Mouse (Mus musculus): ENCODE results near the gene A430033K04Rik.

A430033K04Rik gene

DNA sequence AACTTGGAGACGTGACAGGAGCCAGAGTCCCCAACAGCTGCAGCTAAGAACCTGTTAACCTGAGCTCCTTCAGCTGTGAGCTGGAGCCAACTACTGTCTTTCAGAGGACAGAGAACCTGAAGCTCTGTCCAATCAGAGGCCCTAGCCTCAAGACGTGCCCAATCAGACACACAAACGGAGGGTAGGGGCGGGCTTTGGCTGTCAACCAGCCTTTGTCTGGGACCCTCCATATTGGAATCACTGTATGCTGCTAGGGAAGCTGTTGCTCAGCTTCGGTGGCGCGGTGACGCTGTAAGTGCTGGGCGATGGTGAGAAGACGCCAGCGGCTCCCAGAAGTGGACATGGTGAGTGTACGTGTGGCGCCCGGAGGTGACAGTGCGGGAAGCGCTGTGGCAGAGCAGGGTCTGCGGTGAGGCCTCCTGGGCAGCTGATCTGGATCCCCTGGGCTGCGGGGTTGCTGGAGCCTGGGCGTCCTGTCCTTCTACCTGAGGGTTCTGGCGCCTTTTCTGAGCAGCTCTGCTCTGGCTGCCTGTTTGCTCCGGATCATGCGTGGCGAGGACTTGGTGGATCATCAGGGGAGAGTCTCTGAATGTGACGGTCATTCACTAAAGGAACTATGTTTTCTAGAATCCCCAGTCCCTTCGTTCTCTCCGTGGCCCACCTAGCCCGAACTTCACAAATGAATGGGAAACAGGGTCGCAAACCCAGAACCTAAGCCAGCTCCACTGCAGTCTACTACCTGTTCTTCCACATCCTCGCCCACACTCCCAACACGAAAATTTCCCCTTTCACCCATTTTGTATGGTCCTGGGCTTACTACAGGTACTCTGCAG, at the start of gene A430033K04Rik:
TSS of gene A430033K04Rik (plus strand) at position 215 of the 833 bp plus-strand sequence.
- DNase-seq (ENCODE audit: extremely low read depth, low read depth), result peak; percentile 91

DNA sequence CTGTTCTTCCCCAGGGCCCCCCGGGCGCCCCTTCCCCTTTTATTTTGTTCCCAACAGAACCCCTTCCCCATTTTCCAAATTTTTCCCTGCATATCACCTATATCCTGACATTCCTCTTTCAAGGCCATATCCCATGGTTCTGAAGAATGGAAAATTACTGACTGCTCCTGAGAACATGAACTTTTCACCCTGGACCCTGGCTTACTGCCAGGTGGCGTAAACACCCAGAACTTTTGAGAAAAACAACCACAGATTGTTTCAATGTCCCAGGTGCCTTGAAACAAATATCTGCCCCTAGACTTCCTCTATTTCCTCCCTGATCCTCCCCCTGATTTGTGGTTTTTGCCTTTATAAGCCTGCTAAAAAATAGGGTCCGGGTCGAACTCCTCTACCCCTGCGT, 35.3 kb upstream of the A430033K04Rik start:
- DNase-seq (ENCODE audit: extremely low read depth, low read depth), result no peak

DNA sequence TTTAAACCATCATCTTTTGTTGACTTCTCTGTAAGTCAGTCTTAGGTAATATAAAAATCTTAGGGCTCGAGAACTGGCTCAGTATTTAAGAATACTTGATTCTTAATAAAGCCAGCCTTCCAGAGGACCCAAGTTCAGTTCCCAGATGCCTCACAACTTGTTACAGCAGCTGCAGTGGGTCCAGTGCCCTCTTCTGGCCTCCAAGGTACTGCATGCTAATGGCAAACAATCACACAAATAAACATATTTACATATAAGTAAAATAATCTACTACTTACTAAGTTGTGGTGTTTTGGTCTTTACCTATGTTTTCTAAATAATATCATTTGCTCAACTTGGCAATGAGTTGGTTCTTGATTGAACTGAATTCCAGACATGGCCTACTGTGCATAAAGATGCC, 4.3 kb upstream of the A430033K04Rik start:
- DNase-seq (ENCODE audit: extremely low read depth, low read depth), result no peak

DNA sequence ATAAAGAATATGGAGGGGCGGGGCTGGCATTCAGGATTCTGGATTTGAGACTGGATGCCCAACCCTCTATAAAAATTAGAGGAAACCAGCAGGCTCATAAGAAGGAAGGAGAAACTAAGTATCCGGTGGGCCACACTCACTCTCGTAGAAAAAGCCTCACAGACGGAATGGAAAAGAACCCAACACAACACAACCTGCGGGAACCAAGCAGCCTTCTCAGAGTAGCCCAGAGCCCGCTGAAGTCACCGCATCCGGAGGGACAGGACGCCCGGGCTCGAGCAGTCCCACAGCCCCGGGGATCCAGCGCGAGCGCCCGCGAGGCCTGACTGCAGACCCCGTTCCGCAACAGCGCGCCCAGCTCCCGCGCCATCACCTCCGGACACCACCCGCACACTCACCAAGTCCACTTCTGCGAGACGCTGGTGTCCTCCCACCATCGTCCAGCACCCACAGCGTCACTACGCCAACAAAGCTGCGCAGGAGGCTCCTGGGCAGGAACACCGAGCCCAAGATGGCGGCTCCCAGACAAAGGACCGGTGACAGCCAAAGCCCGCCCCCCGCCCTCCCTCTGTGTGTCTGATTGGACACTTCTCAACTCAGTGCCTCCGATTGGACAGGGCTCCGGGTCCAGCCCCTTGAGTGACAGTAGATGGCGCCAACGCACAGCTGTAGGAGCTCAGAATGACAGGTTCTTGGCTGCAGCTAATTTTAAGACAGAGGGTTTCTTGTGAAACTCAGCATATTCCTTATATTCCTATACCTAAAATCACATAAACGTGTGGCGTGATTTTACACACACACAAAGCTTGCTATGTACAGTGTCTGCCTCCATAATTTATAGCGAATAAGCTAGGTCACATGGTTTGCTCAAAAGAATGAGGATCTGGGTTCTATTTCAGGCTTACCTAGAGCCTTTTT, 3.2 kb upstream of the A430033K04Rik start, which contains the start of gene Zfp68:
TSS of gene Zfp68 (minus strand) at position 551 of the 918 bp plus-strand sequence.
- DNase-seq (ENCODE audit: extremely low read depth, low read depth), result peak; percentile 94

DNA sequence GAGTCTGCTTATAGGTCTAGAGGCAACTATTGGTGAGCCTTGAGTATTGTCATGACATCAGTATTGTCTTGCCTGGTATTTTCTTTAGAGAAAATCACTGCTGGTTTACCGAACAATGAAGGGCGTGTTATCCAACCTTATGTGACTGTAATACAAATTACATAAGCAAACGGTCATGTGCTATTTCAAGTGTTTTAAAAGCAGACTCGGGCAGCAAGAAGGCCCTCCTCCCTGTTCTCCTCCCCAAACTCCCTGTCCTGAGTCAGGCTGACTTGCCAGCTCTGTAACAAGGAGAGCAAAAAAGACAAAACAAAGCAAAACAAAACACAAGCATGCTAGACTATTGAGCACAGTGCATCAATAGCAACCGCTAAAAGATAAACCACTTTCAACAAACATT, 1.8 kb upstream of the A430033K04Rik start:
- no peak for DNase-seq (ENCODE audit: extremely low read depth, low read depth)

DNA sequence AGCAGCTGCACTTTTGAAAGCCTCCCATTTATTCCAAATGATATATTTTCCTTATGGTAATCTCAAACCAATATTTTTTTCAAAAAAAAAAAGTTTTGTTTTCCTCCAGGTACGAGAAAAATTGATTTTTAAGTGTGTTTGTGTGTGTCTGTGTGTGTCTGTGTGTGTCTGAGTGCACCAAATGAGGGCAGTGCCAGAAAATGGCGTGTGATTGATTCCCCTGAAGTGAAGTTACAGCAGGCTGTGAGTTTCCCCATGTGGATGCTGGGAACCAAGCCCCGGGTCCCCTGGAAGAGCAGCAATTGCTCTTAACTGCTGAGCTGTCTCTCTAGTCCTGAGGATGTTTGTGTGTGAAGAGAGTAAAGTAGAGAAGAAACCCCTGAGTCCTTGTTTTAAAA, 818 bp downstream of the A430033K04Rik start:
- DNase-seq (ENCODE audit: extremely low read depth, low read depth), result no peak

DNA sequence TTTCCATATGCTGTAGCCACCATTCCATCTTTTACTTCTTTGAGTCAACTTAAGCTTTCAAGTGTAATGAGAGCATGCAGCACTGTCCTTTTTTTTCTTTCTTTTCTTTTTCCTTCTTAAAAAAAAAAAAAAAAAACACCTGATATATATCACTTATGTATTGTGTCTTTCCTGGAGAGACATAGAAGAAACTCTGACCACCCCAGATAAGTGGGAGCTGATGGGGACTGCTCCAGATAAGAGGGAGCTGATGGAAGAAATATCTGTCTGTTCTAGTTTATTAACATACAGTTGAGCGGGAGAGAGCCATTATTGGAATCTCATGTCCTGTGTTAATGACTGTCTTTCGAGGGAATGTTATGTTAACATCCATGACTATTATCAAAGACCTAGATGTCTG, 13.8 kb downstream of the A430033K04Rik start:
- no peak for DNase-seq (ENCODE audit: extremely low read depth, low read depth)

DNA sequence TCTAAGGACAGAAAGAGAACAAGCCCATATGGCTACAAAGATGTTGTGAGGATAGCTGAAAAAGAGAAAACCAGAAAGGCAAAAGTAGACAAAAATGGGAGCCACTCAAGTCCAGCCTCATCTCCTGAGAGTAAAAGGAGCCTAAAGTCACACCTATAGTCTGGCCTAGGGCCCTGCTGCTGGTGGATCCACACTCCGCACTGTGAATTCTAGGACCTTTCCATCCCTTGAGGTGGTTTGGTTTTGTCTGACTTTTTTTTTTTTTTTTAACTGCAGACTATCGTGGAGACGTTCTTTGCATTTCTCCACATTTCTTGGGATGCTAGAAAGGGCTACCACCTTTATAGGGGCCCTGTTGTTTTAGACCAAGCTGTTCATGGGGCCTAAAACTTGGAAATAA, 18.4 kb downstream of the A430033K04Rik start:
- DNase-seq (ENCODE audit: extremely low read depth, low read depth), result no peak

DNA sequence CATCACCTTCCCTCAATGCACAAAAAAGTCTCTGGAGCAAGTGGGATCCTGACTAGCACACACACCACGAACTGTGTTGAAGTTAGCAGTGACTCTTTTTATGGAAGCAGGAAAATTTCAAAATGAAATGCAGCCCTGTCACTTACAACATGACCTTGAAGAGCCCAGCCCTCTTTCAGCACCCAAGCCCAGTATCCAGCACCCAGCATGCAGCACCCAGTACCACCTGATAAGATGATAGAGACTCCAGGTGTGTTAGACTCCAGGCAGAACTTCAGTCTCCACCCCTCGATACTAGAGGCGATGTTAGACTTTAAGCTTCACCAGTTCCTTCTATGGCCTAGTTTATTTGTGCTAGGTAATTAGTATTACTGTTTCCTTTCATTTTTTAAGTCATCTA, 19.1 kb downstream of the A430033K04Rik start:
- no peak for DNase-seq (ENCODE audit: extremely low read depth, low read depth)

DNA sequence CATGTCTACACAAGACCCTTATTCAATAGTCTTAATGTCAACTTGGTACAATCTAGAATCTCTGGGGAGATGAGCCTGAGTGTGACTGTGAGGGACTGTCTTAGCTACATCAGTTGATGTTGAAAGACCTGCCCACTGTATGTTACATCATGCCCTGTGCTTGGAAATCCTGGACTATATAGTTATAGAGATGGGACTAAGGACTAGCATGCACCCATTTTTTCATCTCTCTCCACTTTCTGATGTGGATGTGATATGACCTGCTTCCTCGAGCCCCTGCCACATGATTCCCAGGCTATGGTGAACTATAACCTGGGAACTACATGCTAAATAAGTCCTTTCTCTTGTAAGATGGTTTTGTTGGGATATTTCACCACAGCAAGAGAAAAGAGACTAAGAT, 30.3 kb downstream of the A430033K04Rik start:
- no peak for DNase-seq (ENCODE audit: extremely low read depth, low read depth)

DNA sequence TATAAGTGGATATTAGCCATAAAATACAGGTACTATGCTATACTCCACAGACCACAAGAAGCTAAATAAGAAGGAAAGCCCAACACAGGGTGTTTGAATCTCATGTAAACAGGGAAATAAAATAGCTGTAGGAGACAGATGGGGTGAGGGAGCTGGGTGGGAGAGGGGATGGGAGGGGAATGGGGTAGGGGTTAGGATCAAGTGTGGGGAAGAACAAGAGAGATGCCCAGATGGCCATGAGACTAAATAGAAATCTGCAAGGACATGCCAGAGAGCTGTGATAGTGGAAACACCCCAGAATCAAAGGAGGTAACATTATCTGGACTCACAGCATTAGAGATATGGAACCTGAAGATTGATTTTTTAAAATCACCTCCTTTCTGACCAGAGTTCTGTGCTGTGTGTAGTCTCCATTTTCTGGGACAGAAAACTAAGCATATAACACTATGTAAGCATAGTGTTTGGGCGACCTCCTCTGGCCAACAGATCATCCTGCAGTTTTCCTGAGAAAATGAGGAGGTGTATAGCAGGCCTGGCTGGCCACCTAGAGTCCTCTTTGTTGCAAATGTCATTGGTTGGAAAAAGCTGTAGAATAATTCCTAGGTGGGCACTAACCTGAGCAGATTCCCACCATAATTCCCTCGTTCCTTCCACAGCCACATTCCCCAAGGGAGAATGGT, 34.0 kb downstream of the A430033K04Rik start:
- DNase-seq (ENCODE audit: extremely low read depth, low read depth), result no peak

DNA sequence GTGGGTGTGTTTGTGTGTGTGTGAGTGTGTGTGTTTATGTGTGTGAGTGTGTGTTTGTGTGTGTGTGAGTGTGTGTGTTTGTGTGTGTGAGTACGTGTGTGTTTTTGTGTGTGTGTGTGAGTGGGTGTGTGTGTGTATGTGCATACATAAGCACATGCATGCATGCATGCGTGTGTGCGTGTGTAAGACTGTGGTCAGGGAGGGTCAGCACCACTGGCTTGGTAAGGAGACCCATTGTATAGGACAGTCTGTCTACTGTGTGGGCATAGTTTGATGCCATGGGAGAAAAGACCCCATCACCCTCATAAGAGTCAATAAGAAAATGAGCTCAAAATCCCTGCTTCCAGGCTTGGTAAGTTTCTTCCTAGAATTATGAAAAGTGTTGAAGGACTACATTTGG, 34.7 kb downstream of the A430033K04Rik start:
- no peak for DNase-seq (ENCODE audit: extremely low read depth, low read depth)

DNA sequence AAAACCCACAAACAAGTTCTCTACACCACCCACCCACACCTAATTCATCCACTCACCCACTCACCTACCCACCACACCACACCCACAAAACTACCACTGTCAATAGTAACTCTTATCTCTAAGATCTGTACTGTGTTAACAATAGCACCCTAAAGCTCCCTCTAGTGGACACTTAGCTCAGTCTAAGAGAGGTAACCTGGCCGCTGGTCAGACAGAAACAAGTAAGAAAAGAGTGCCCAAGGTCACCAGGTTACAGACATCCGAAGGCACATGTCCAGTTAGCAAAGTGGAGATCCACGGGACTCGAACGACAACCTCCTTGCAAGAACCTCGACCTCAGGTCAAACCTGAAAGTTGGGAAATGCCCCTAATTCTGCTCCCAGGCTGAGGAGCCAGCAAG, 35.2 kb downstream of the A430033K04Rik start:
- no peak for DNase-seq (ENCODE audit: extremely low read depth, low read depth)

DNA sequence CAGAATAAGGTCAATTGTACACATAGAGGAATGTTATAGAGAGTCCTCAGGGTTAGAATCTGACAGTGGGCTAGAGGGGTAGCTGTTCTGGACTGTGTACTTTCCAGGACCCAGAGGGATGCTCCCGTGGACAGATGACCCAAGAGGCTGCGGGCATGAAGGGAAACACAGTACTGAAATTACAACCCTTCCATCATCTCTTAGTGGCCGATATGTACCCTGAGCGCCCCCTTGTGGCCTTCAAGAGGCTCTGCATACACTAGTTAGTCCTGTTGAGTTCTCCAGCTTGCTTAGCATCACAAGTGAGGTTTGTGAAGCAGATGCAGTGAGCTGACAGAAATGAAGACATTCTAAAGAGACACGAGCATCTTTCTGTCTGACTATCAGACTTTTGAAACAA, 36.3 kb downstream of the A430033K04Rik start:
- peak; percentile 46 for DNase-seq (ENCODE audit: extremely low read depth, low read depth)

DNA sequence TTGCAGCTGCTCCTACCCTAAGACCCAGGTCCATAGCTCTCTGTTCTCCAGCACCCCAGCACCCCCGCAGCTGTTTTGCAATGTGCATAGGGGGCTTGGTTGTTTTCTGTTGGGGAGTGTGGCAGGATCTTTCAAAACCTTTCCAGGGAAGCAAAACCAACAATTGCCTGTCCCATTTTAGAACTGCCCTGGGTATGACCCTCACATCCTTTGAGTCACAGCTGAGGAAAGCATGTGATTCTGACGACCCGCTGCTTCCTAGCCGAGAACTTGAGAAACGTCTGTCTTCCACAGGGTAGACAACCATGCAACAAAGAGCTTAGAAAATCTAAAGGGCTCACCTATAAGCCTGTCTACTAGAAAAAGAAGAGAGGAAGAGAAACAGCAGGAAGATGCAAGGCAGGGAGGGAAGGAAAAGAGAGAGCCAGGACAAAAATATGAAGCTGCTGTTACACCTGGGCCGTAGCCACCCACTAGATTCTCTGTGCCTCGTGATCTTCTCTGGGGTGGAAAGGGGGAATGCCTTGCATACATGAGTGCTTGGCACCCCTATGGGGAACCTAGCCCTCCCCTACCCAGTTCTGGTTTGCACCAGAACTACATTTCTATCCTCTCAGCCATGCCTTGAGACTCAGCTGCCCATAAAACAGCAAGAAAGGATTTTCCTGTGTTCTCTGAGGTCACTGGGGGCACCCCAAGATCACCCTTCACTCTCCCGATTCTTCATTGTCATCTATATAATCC, 60.5 kb downstream of the A430033K04Rik start:
- DNase-seq (ENCODE audit: extremely low read depth, low read depth), result no peak

DNA sequence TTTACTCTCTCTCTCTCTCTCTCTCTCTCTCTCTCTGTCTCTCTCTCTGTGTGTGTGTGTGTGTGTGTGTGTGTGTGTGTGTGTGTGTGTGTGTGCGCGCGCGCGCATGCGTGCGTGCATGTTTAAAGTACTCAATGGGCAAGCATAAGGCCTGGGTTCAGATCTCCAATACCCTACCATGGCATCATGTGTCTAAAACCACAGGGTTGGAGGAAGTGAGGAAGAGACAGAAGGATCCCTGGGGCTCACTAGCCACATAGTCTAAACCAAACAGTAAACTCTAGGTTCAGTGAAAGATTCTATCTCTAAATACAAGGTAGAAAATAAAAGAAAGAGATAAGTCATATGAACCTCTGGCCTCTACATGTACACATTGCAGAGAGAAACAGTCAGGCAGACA, 61.2 kb downstream of the A430033K04Rik start:
- no peak for DNase-seq (ENCODE audit: extremely low read depth, low read depth)

DNA sequence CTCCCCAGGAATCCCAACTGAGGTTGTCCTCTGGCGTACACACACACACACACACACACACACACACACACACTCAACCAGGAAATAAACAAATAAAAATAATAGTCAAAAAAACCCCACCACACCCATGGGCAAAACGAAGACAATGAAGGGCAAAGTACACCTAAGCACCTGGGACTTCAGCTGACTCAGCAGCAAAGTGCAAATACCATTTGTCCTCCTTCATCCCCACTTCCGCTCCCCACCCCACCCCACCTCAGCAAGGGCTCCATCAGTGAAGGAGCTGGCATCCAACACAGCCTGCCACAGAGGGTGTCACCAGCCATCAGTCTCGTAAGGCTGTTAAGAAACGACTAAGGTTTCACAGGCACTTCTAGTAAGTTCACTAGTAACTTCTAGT, 64.8 kb downstream of the A430033K04Rik start:
- no peak for DNase-seq (ENCODE audit: extremely low read depth, low read depth)

DNA sequence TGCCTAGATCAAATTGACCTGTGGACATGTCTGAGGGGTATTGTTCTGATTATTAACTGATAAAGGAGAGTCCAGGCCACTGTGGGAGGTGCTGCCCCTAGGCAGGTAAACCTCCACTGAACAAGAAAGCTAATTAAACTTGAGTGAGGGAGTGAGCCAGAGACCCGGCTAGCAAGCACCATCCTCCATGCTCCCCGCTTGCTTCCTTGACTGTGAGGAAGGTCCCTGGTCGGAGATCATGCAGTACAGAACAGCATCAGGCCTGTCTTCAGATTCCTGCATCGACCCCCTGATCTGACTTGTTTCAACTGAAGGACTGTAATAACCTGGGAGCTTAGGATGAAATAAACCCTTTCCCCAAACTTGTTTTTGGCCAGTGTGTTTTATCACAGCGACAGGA, 66.6 kb downstream of the A430033K04Rik start:
- DNase-seq (ENCODE audit: extremely low read depth, low read depth), result no peak

DNA sequence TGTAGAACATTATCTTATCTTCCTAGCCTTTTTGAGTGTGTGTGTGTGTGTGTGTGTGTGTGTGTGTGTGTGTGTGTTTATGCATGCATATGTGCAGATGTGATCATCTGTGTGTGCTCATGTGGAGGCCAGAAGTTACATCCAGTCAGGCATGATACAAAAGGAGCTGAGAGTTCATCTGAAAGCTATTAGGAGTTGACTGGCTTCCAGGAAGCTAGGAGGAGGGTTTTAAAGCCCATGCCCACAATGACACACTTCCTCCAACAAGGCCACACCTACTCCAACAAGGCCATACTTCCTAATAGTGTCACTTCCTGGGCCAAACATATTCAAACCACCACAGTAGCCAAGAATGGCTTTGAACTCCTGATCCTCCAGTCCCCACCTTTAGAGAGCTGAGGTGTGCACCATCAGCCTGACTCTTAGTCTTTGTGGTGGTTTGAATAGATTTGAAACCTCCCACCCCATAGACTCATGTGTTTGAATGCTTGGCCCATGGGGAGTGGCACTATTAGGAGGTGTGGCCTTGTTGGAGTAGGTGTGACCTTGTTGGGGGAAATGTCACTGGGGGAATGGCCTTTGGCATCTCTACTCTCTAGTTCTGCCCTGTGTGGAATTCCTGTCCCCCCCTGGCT, 70.4 kb downstream of the A430033K04Rik start:
- no peak for DNase-seq (ENCODE audit: extremely low read depth, low read depth)

DNA sequence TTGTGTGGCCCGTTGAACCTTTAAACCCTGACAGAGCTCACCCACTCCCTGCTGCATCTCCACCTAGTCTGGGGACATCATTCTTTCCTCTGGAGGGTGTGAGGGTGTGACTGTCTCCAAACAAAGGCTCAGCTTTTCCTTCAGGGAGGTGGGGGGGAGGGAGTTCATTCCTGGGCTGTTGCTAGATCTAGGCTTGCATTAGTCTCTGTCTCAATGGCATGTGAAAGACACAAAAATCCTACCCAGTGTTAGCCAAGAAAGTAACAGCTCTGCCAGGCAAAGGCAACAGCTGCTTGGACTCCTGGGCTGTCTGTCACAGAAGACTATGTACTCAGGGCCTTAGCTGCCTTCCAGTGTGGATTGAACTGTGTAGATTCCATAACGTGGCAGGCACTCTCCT, 71.4 kb downstream of the A430033K04Rik start:
- DNase-seq (ENCODE audit: extremely low read depth, low read depth), result no peak

Measured in MEL-GATA-1-ER (cell line).